Mouse (Mus musculus) kidney, postnatal 0 days (tissue): Measurements from ENCODE around the gene Rassf10. TPM values are rescaled to one million over a fixed set of nuclear protein-coding genes. Genes with fewer than 3 reads are reported as not detected.

ENCODE experiments used
- ATAC-seq: fragments of 200-750 bp; cut with Nextera tagmentation; replicated peaks from 2 replicates; pipeline ENCODE4 v1.8.0; 2017; ENCODE audit warnings: low read depth, moderate number of reproducible peaks, moderate TSS enrichment, moderate library complexity; ENCODE audit not compliant: low FRiP score
- DNase-seq: peaks from one replicate; pipeline ENCODE4 v3.0.0-alpha.2; 2016; ENCODE audit warnings: low spot score
- H3K27ac ChIP-seq: fragments of 300-500 bp; sonication (generic); 2 replicates; pipeline ENCODE4 v1.5.1; 2014; ENCODE audit warnings: mild to moderate bottlenecking
- H3K27me3 ChIP-seq: fragments of 300-500 bp; sonication (generic); 2 replicates; pipeline ENCODE4 v1.6.1; 2014; ENCODE audit warnings: low read length, mixed read lengths; ENCODE audit not compliant: insufficient read depth
- H3K36me3 ChIP-seq: fragments of 300-500 bp; sonication (generic); 2 replicates; pipeline ENCODE4 v1.6.1; 2014; ENCODE audit warnings: low read length, mixed read lengths; ENCODE audit not compliant: insufficient read depth
- H3K4me1 ChIP-seq: fragments of 300-500 bp; sonication (generic); replicated peaks from 2 replicates; pipeline ENCODE4 v1.6.1; 2014; ENCODE audit warnings: antibody characterized with exemption, low read length, mixed read lengths; ENCODE audit not compliant: insufficient read depth
- H3K4me2 ChIP-seq: fragments of 300-500 bp; sonication (generic); 2 replicates; pipeline ENCODE4 v1.6.1; 2014; ENCODE audit warnings: mild to moderate bottlenecking, low read length, moderate library complexity, mixed read lengths
- H3K4me3 ChIP-seq: fragments of 300-500 bp; sonication (generic); replicated peaks from 2 replicates; pipeline ENCODE4 v1.5.1; 2014; ENCODE audit warnings: low read depth, low read length
- H3K9ac ChIP-seq: fragments of 300-500 bp; sonication (generic); 2 replicates; pipeline ENCODE4 v1.6.1; 2014; ENCODE audit warnings: low read depth, low read length
- H3K9me3 ChIP-seq: fragments of 300-500 bp; sonication (generic); replicated peaks from 2 replicates; pipeline ENCODE4 v1.6.1; 2016; ENCODE audit warnings: low read length, inconsistent platforms, mixed read lengths
- CTCF ChIP-seq: IDR thresholded peaks from 2 replicates; pipeline ENCODE4 v1.5.1; 2016; ENCODE audit warnings: antibody characterized with exemption, low read depth, mild to moderate bottlenecking, moderate library complexity
- WGBS: fragments of 180-500 bp; shearing (Covaris S2); extraction: QIAGEN DNeasy Blood & Tissue Kit; methylation state at CpG from one replicate; pipeline ENCODE4 v1.1.7; 2014; 5-methylcytosine and 5-hydroxymethylcytosine counted together
- polyA plus RNA-seq: library from polyadenylated mRNA; unstranded; fragments of >200 nt; fragmentation: Nextera tagmentation; extraction: Ambion mirVana; gene quantifications from 2 replicates; pipeline ENCODE4 v1.2.1, GENCODE M21; 2015

The Rassf10 gene
- polyA plus RNA-seq = 19.9 and 20.8 TPM in 2 replicates

- TF ChIP-seq CTCF = no peak
- DNase-seq (peak; percentile 89), ATAC-seq (peak; percentile 92)
- H3K4me3 ChIP-seq = peak within 1 kb of the TSS; percentile 63
- H3K4me2 ChIP-seq = peak within 1 kb of the TSS; percentile 90
- H3K4me1 ChIP-seq = peaks cover 12% of the 10 kb centered on the region; the same call in 1 of the 2 replicates
- peak within 1 kb of the TSS; percentile 78 for H3K9ac ChIP-seq
- WGBS = 1% methylated on average over 41 of the region's 41 CpGs
- peak within 1 kb of the TSS; percentile 78 for H3K27ac ChIP-seq
- no peaks in the 10 kb centered on the region for H3K9me3 ChIP-seq
- H3K36me3 ChIP-seq = no peaks in the 10 kb centered on the region
- H3K27me3 ChIP-seq = peaks cover 7% of the 10 kb centered on the region
Measured at GRCm38 (mm10) chr7:112953777-112954291, at the start of gene Rassf10. Rassf10 (plus strand) TSS chr7:112953962.

GRCm38 (mm10) chr7:112906848-112907247 lies 46.9 kb upstream of the Rassf10 start:
- 0 out of 2 replicates have a peak, but pooled peaks cover 10% of the 10 kb centered on the region for H3K36me3 ChIP-seq
- DNase-seq (no peak), ATAC-seq (no peak)
- H3K4me1 ChIP-seq = no peaks in the 10 kb centered on the region
- H3K27ac ChIP-seq = no peak overlapping the region
- no peaks in the 10 kb centered on the region for H3K9me3 ChIP-seq
- 86% methylated on average over 5 of the region's 5 CpGs for WGBS
- H3K9ac ChIP-seq = no peak overlapping the region
- no peak overlapping the region for H3K4me3 ChIP-seq
- H3K4me2 ChIP-seq = no peak overlapping the region
- TF ChIP-seq CTCF = no peak
- H3K27me3 ChIP-seq = no peaks in the 10 kb centered on the region

- H3K9me3 ChIP-seq = no peaks in the 10 kb centered on the region
- WGBS = 52% methylated on average over 2 of the region's 2 CpGs
- DNase-seq (no peak), ATAC-seq (no peak; the same call in 1 of the 2 replicates)
- H3K4me3 ChIP-seq = no peak overlapping the region
- no peaks in the 10 kb centered on the region for H3K4me1 ChIP-seq
- H3K36me3 ChIP-seq = 0 out of 2 replicates have a peak, but pooled peaks cover 6% of the 10 kb centered on the region
- no peak for TF ChIP-seq CTCF
- no peak overlapping the region for H3K9ac ChIP-seq
- H3K27ac ChIP-seq = no peak overlapping the region
- no peak overlapping the region for H3K4me2 ChIP-seq
- no peaks in the 10 kb centered on the region for H3K27me3 ChIP-seq
Measured at GRCm38 (mm10) chr7:112907468-112907867, 46.3 kb upstream of the Rassf10 start.

- H3K9ac ChIP-seq = no peak overlapping the region
- no peak overlapping the region for H3K4me2 ChIP-seq
- no peak for TF ChIP-seq CTCF
- H3K36me3 ChIP-seq = no peaks in the 10 kb centered on the region
- H3K4me3 ChIP-seq = no peak overlapping the region
- WGBS = 83% methylated on average over 10 of the region's 10 CpGs
- H3K27ac ChIP-seq = no peak overlapping the region
- ATAC-seq (no peak), DNase-seq (no peak)
- H3K4me1 ChIP-seq = no peaks in the 10 kb centered on the region
- H3K27me3 ChIP-seq = no peaks in the 10 kb centered on the region
- H3K9me3 ChIP-seq = no peaks in the 10 kb centered on the region
Measured at GRCm38 (mm10) chr7:112909164-112909563, 44.6 kb upstream of the Rassf10 start.

- H3K4me2 ChIP-seq = no peak overlapping the region
- no peak overlapping the region for H3K9ac ChIP-seq
- no peaks in the 10 kb centered on the region for H3K4me1 ChIP-seq
- H3K27me3 ChIP-seq = no peaks in the 10 kb centered on the region
- H3K27ac ChIP-seq = no peak overlapping the region
- no peak overlapping the region for H3K4me3 ChIP-seq
- ATAC-seq (no peak), DNase-seq (no peak)
- no peaks in the 10 kb centered on the region for H3K9me3 ChIP-seq
- 70% methylated on average over 3 of the region's 3 CpGs for WGBS
- no peaks in the 10 kb centered on the region for H3K36me3 ChIP-seq
- TF ChIP-seq CTCF = no peak
Measured at GRCm38 (mm10) chr7:112912969-112913368, 40.8 kb upstream of the Rassf10 start.

- DNase-seq (no peak), ATAC-seq (no peak)
- WGBS = 94% methylated on average over 4 of the region's 4 CpGs
- peaks cover 3% of the 10 kb centered on the region; the same call in 1 of the 2 replicates for H3K4me1 ChIP-seq
- no peak overlapping the region for H3K4me2 ChIP-seq
- no peak for TF ChIP-seq CTCF
- H3K9ac ChIP-seq = no peak overlapping the region
- no peak overlapping the region for H3K27ac ChIP-seq
- H3K4me3 ChIP-seq = no peak overlapping the region
- no peaks in the 10 kb centered on the region for H3K27me3 ChIP-seq
- no peaks in the 10 kb centered on the region for H3K9me3 ChIP-seq
- no peaks in the 10 kb centered on the region for H3K36me3 ChIP-seq
Measured at GRCm38 (mm10) chr7:112915571-112915970, 38.2 kb upstream of the Rassf10 start.
